Mouse (Mus musculus): ENCODE data around the gene P3h2. TPM values are rescaled to one million over a fixed set of nuclear protein-coding genes. Genes with fewer than 3 reads are reported as not detected.

Gene P3h2
- total RNA-seq, 2 experiments from 2014 or later, result 4.4 TPM

DNA sequence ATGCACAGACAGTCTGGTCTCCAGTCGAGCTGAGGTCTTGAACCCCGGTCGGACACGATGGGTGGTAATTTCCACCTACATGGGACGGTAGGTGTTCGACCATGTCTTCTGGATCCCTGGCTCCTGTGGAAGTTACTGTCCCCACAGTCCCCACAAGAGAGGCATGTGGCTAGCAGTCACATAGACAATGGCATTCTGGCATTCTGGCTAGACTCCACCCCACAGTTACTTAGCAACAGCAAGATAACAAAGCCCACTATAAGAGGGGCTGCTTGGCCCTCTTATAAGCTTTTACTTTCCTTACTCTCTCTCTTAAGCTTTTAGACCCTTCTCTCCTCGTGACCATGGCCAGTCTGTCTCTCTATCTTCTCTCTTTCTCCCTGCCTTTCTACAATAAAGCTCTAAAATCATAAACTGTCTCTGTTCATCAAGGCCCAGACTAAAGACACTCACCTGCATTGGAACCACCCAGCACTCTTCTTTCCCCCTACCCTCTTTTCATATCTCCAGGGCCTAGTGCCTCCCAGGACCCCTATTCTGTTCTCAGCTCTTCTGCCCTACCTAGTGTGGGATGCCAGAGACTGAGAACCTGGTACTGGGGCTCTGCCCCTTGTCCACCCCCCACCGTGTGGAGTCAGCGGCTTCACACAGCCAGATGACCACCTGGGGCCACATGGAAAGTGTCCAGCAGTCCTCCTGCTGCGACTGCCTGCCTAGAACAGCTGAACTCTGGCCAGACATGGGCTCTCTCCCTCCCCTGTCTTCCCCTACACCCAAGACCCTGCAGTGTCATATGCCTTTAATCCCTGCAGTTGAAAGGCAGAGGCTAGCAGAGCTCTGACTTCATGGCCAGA lies 28.1 kb downstream of the P3h2 start:
- intact Hi-C loops (cut with DNase I), result no loop called here
- no peak for DNase-seq (ENCODE audit: low spot score)

GRCm38 (mm10) chr16:26075063-26075462 lies 30.5 kb downstream of the P3h2 start:
- DNase-seq (ENCODE audit: low spot score), result no peak
- intact Hi-C loops (cut with DNase I), result no loop called here

DNA sequence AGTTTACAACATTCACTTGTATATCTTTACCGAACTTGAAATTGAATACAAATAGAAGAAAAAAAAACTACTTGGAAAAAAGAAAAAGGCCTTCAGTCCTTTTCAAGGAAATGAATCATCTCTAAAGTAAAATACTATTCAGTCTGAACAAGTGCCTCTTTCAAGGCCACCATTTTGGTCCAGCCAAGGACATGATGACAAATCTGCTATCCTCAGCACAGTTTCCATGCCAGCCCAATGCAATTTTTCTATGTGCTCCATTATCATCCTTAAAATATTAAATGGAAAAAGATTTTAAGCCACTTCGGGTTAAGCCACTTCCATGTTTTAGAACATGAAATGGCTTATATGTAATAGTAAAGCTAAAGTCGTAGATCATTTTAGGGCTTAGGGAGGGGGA lies 35.2 kb downstream of the P3h2 start:
- intact Hi-C loops (cut with DNase I), result no loop called here
- no peak for DNase-seq (ENCODE audit: low spot score)

DNA sequence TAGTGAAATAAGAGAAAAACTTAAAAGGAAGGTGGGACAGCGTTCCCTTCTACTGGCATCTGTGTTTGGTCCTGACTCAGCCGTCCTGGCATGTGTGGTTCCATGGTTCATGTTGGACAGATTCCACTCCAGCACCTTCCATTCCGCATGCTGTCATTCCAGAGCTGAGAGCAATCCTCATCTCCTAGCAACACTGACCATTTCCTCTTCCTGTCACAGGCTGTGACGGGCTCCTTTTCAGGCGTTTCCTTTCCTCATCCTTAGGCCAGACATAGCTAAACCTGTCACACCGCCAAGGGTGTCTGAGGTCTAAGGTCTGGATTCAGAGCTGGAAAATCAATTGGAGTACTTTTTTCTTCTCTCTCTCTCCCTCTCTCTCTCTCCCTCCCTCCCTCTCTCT lies 40.5 kb downstream of the P3h2 start:
- intact Hi-C loops (cut with DNase I), result no loop called here
- DNase-seq (ENCODE audit: low spot score), result peak; percentile 35

GRCm38 (mm10) chr16:26060239-26061085 lies 45.1 kb downstream of the P3h2 start:
- intact Hi-C loops (cut with DNase I), result no loop called here
- no peak for DNase-seq (ENCODE audit: low spot score)

DNA sequence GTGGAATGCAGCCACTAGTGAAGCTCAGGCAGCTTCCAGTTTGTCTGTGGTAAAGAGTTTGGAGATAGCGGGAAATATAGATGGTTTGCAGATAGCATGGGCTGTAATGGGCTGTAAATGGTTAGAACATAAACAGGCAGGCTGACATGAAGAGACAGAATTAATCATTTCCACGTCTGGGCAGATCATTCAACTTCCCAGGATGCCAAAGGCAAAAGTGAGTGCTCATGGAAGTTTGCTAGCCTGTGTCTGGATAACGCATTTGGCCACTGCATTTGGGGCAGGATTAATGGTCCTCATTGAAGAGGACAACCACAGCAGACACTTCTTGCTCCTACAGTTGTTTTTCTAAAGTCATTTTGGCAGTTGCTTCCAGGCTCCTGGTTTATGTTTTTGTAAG lies 52.0 kb downstream of the P3h2 start:
- intact Hi-C loops (cut with DNase I), result no loop called here

GRCm38 (mm10) chr16:26049393-26050087 lies 56.0 kb downstream of the P3h2 start:
- intact Hi-C loops (cut with DNase I), result no loop called here

More for the DNA sequence above, 52.0 kb downstream of the P3h2 start:
- no peak for DNase-seq (ENCODE audit: low spot score)

DNA sequence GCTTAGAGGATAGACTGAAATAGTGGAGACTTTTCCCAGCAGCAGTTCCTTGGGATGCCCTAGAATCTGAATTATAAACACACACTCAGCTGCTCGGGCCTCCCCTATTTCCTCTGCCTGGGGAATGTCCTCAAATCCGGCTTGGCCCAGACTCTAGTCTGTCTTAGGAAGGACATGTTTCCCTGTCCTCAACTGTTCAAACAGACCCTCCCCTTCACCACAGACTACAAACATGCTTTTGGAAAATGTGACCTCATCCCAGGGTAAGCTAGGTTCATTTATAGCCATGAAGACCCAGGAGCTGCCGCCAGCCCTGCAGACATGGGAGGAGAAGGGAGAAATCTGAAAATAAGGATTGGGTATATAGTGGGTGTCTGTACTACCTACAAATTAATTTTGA lies 57.7 kb downstream of the P3h2 start:
- intact Hi-C loops (cut with DNase I), result no loop called here
- peak; percentile 23 for DNase-seq (ENCODE audit: low spot score)

More at GRCm38 (mm10) chr16:26049393-26050087, 56.0 kb downstream of the P3h2 start:
- DNase-seq (ENCODE audit: low spot score), result no peak

GRCm38 (mm10) chr16:26047396-26047795 lies 58.2 kb downstream of the P3h2 start:
- DNase-seq (ENCODE audit: low spot score), result no peak
- intact Hi-C loops (cut with DNase I), result no loop called here

DNA sequence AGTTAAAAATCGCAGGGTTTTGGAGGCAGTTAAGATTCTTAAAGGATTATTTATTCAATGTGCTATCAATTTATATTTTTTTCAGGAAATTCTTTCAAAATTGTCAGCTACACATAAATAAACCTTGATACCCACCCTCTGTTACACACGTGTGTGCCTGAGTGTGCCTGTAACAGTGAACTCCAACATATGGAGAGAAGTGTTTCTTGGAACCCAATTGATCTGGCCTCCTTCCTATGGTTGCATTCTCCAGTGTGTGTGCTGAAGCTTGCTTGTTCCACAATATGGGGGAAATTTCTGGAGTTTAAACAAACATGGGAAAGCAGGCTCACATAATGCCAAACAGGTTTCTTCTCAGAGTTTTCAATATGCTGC lies 63.7 kb downstream of the P3h2 start:
- intact Hi-C loops (cut with DNase I), result no loop called here
- DNase-seq (ENCODE audit: low spot score), result no peak

GRCm38 (mm10) chr16:26041021-26041928 lies 64.3 kb downstream of the P3h2 start:
- DNase-seq (ENCODE audit: low spot score), result peak; percentile 44
- intact Hi-C loops (cut with DNase I), result no loop called here

DNA sequence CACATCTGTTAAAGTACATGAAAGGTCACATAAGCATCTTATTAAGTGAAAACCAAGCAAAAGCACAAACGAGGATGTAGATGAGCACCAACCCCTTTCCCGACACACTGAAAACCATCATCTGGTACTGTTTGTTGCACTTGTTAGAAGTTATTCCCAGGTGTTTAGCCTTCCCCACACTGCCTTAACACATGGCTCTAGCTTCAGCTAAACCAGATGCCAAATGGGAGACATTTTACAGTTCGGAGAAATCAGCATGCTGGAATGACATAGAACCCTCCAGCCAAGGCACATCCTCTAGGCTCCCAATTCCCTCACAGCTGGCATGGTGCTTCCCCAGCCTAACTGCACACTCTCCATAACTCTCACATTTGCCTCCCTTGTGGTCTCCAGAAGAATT lies 66.3 kb downstream of the P3h2 start:
- intact Hi-C loops (cut with DNase I), result no loop called here
- DNase-seq (ENCODE audit: low spot score), result no peak

DNA sequence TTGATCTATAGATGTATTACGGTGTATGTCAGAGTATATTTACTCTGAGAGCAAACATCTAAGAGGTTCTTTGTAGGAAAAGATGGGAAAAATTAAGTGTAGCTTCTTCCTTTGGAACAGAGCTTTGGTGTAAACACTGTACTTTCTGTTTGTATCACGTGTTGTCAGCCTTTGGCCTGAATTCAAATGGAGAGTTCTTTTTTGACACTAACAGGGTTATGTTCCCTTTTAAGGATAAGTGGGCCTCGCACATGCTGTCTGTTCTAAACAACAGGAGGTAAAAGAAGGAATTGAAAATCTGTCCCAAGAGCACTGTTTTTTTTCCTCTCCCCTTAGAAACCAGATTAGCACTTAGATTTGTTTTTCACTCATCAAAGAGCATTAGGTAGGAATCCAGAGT lies 70.1 kb downstream of the P3h2 start:
- no peak for DNase-seq (ENCODE audit: low spot score)
- intact Hi-C loops (cut with DNase I), result no loop called here

DNA sequence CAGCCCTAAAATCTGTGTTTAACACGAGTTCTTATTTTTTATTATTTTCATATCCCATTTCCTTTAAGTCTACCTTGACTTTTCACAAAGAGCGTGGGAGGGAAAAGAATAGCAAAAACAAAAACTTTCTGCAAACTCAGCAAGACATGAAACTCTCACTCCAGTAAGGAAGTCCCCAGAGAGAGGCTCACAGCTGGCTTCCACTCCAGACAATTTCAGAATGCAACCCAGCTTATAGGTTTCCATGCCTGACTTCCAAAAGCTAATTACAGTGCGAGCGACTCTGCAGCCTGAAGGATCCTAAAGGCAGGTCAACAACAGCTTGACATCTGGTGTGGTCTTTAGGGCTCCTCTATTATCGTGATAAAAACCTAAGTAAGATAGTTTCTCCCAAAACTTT lies 70.5 kb downstream of the P3h2 start:
- DNase-seq (ENCODE audit: low spot score), result no peak
- intact Hi-C loops (cut with DNase I), result no loop called here

DNA sequence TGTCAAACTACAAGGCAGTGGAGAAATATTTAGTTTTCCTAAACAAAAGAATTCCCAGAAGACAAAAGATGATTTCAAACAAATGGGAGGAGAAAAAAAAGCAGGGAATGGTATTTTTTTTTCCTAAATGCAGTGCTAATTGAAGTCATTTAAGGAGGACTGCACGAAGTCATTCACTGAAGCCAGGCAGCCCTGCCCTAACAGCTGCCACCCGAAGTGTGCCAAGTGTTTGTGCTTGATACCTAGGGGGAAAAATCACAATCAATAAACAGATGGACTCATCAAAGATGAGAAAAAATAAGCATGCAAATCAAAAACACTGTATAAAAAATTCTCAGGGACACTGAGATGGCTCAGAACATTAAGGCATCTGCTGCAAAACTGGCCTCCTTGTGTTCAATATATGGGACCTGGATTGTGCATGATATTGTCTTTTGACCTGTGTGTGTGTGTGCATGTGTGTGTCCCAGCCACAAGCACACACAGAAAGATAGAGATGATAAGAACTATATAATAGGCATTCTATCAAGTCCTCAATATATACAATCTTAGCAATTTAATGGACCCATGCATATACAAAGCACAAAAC lies 76.1 kb downstream of the P3h2 start:
- DNase-seq (ENCODE audit: low spot score), result no peak
- intact Hi-C loops (cut with DNase I), result no loop called here

GRCm38 (mm10) chr16:26026416-26026815 lies 79.2 kb downstream of the P3h2 start:
- DNase-seq (ENCODE audit: low spot score), result no peak
- intact Hi-C loops (cut with DNase I), result no loop called here

DNA sequence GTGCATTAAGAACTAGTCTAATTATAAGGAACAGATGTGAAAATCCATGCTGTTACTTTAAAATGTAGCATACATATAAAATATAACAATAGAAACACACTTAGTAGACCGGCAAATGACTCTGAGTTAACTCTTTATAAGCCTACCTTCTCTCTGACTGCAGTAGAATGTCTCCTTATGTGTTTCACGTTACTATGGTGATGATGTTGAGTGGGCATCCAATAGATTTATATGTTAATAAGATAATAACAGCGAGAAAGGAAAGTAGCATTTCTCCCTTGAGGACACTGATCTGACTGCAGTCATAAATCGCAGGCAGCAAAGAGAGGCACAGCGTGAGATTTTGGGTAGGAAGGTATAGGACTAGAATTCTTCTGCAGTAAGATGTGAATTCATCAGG lies 81.0 kb downstream of the P3h2 start:
- intact Hi-C loops (cut with DNase I), result no loop called here
- no peak for DNase-seq (ENCODE audit: low spot score)

DNA sequence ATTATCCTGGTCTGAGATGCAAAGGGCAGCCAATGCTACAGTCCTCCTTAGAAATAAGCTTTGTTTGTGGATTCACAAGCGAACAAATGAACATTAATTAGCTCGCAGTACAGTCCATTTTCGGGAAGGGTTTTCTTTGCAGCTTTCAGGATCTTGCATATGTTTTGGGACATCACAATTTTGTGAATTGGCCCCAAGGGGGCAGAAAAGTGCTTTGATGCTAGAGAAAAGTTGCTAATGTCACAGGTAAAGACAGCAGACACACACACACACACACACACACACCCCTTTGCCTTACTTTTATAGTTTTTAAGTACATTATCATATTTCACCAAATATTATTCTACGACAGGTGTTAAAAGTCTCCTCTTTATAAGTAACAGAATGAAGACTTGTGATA lies 82.2 kb downstream of the P3h2 start:
- DNase-seq (ENCODE audit: low spot score), result no peak
- intact Hi-C loops (cut with DNase I), result loop anchor here (1.0 kb wide), 1 partner anchor 176 kb away; no protein-coding TSS in a partner anchor

GRCm38 (mm10) chr16:26021759-26022158 lies 83.8 kb downstream of the P3h2 start:
- DNase-seq (ENCODE audit: low spot score), result no peak
- intact Hi-C loops (cut with DNase I), result loop anchor here (1.0 kb wide), 2 partner anchors 56 to 83 kb away; no protein-coding TSS in a partner anchor
